Mouse (Mus musculus): ENCODE measurements at regions not wholly inside any gene's neighbourhood (a gene's known extent, or its start where the extent isn't known, plus 50 kb on each side); places are given as distances from the start of the nearest gene placed in this dataset.

- DNase-seq (ENCODE audit: low spot score in 2 of 2): no peak
- intact Hi-C loops (cut with DNase I): no loop called here
Measured at GRCm38 (mm10) chr13:112134701-112135100, 153.6 kb upstream of the Ankrd55 start.

- intact Hi-C loops (cut with DNase I): no loop called here
- no peak for DNase-seq (ENCODE audit: low spot score in 2 of 2)
Measured at GRCm38 (mm10) chr13:112135777-112136176, 152.5 kb upstream of the Ankrd55 start.

GRCm38 (mm10) chr13:112136850-112137249, 151.4 kb upstream of the Ankrd55 start:
- no peak for DNase-seq (ENCODE audit: low spot score in 2 of 2)
- intact Hi-C loops (cut with DNase I): no loop called here

- intact Hi-C loops (cut with DNase I): no loop called here
- DNase-seq (ENCODE audit: low spot score in 2 of 2): no peak
Measured at GRCm38 (mm10) chr13:112140871-112141270, 147.4 kb upstream of the Ankrd55 start.

GRCm38 (mm10) chr13:112144393-112145348, 143.6 kb upstream of the Ankrd55 start:
- no peak for DNase-seq (ENCODE audit: low spot score in 2 of 2)
- intact Hi-C loops (cut with DNase I): no loop called here

- no peak for DNase-seq (ENCODE audit: low spot score in 2 of 2)
- intact Hi-C loops (cut with DNase I): no loop called here
Measured at GRCm38 (mm10) chr13:112152614-112153550, 135.4 kb upstream of the Ankrd55 start.

GRCm38 (mm10) chr13:112153681-112154127, 134.5 kb upstream of the Ankrd55 start:
- no peak for DNase-seq (ENCODE audit: low spot score in 2 of 2)
- intact Hi-C loops (cut with DNase I): no loop called here

- DNase-seq (ENCODE audit: low spot score in 2 of 2): no peak
- intact Hi-C loops (cut with DNase I): no loop called here
Measured at GRCm38 (mm10) chr13:112159430-112160172, 128.7 kb upstream of the Ankrd55 start.

GRCm38 (mm10) chr13:112160173-112160641, 128.0 kb upstream of the Ankrd55 start:
- intact Hi-C loops (cut with DNase I): no loop called here
- no peak for DNase-seq (ENCODE audit: low spot score in 2 of 2)

- intact Hi-C loops (cut with DNase I): no loop called here
- no peak for DNase-seq (ENCODE audit: low spot score in 2 of 2)
Measured at GRCm38 (mm10) chr13:112160726-112161125, 127.5 kb upstream of the Ankrd55 start.

GRCm38 (mm10) chr13:112161886-112162285, 126.4 kb upstream of the Ankrd55 start:
- intact Hi-C loops (cut with DNase I): no loop called here
- DNase-seq (ENCODE audit: low spot score in 2 of 2): no peak

- intact Hi-C loops (cut with DNase I): loop anchor here (5.0 kb wide), 1 partner anchor 49 kb away; no protein-coding TSS in a partner anchor
- no peak for DNase-seq (ENCODE audit: low spot score in 2 of 2)
Measured at GRCm38 (mm10) chr13:112165921-112166320, 122.3 kb upstream of the Ankrd55 start.

- no peak for DNase-seq (ENCODE audit: low spot score in 2 of 2)
- intact Hi-C loops (cut with DNase I): loop anchor here (5.0 kb wide), 1 partner anchor 49 kb away; no protein-coding TSS in a partner anchor
Measured at GRCm38 (mm10) chr13:112166338-112166802, 121.9 kb upstream of the Ankrd55 start.

GRCm38 (mm10) chr13:112168468-112168867, 119.8 kb upstream of the Ankrd55 start:
- no peak for DNase-seq (ENCODE audit: low spot score in 2 of 2)
- intact Hi-C loops (cut with DNase I): loop anchor here (5.0 kb wide), 1 partner anchor 51 kb away; no protein-coding TSS in a partner anchor

- intact Hi-C loops (cut with DNase I): no loop called here
- DNase-seq (ENCODE audit: low spot score in 2 of 2): no peak
Measured at GRCm38 (mm10) chr13:112170872-112171271, 117.4 kb upstream of the Ankrd55 start.

- DNase-seq (ENCODE audit: low spot score in 2 of 2): no peak
- intact Hi-C loops (cut with DNase I): no loop called here
Measured at GRCm38 (mm10) chr13:112171940-112172715, 116.1 kb upstream of the Ankrd55 start.

- intact Hi-C loops (cut with DNase I): no loop called here
- no peak for DNase-seq (ENCODE audit: low spot score in 2 of 2)
Measured at GRCm38 (mm10) chr13:112173973-112174372, 114.3 kb upstream of the Ankrd55 start.

- intact Hi-C loops (cut with DNase I): no loop called here
Measured at GRCm38 (mm10) chr13:112178031-112178430, 110.2 kb upstream of the Ankrd55 start.

More at GRCm38 (mm10) chr13:112178031-112178430, 110.2 kb upstream of the Ankrd55 start:
- DNase-seq (ENCODE audit: low spot score in 2 of 2): no peak

Data from left cerebral cortex, postnatal 36 days (tissue).